Mouse (Mus musculus) myocyte (in vitro differentiated cells): ENCODE data around the gene 1600014C10Rik.

ENCODE experiments used
- E2F4 ChIP-seq: IDR thresholded peaks from one replicate; pipeline ENCODE4 v1.6.1; 2011; ENCODE audit warnings: mild to moderate bottlenecking, control low read depth, moderate library complexity; ENCODE audit not compliant: insufficient read depth
- MYOD1 ChIP-seq, 3 experiments: IDR thresholded peaks; one replicate each; pipeline ENCODE4 v1.6.1; 2011; ENCODE audit warnings: control low read depth in 2 of 3, low read depth in 2 of 3, mild to moderate bottlenecking in 2 of 3, moderate library complexity in 1 of 3; ENCODE audit not compliant: insufficient read length in 2 of 3, control insufficient read depth in 1 of 3
- POLR2A ChIP-seq: IDR thresholded peaks from one replicate; pipeline ENCODE4 v1.6.1; 2011; ENCODE audit warnings: low read depth, mild to moderate bottlenecking, control low read depth, moderate library complexity; ENCODE audit not compliant: insufficient read length
- SRF ChIP-seq: IDR thresholded peaks from one replicate; pipeline ENCODE4 v1.6.1; 2011; ENCODE audit warnings: low read depth; ENCODE audit not compliant: control insufficient read depth, insufficient read length
- USF1 ChIP-seq: IDR thresholded peaks from one replicate; pipeline ENCODE4 v1.6.1; 2011; ENCODE audit warnings: low read depth, mild to moderate bottlenecking, control low read depth, moderate library complexity

- TF ChIP-seq POLR2A = no peak
- no peak for TF ChIP-seq SRF
- no peak for TF ChIP-seq E2F4
- no peak for TF ChIP-seq MYOD1 (IDR thresholded peaks at IDR 0.05; ENCODE audit: control insufficient read depth in 1 of 3, insufficient read length in 2 of 3, low read depth in 2 of 3)
- TF ChIP-seq USF1 = no peak
Observed at GRCm38 (mm10) chr7:38190056-38190835, 7.2 kb downstream of the 1600014C10Rik start.
